Mouse (Mus musculus): ENCODE measurements around the gene Rpain. TPM values are rescaled to one million over a fixed set of nuclear protein-coding genes. Genes with fewer than 3 reads are reported as not detected.

Rpain gene
- polyA plus RNA-seq, 1 experiment from 2014 or later = 75.4 TPM

GRCm38 (mm10) chr11:71007831-71008230 lies 37.8 kb downstream of the Rpain start:
- Histone ChIP-seq H3K27ac (ENCODE audit: low read length) (no peak overlapping the region), H3K4me3 (ENCODE audit: low read depth, low read length) (no peak overlapping the region), H3K9me3 (replicated peaks; ENCODE audit: control insufficient read depth, low read length) (no peaks in the 10 kb centered on the region), H3K4me1 (ENCODE audit: control insufficient read depth, low read depth, low read length) (peaks cover 11% of the 10 kb centered on the region), H3K9ac (ENCODE audit: low read depth, low read length) (no peak overlapping the region), H3K36me3 (ENCODE audit: control insufficient read depth, insufficient read depth) (peaks cover 28% of the 10 kb centered on the region), H3K4me2 (ENCODE audit: low read depth, low read length) (no peak overlapping the region), H3K27me3 (ENCODE audit: control insufficient read depth, insufficient read depth, low read depth, low read length) (no peaks in the 10 kb centered on the region)
- WGBS (ENCODE audit: insufficient replicate concordance) = 76% methylated on average over 7 of the region's 7 CpGs
- ATAC-seq (ENCODE audit: low read depth) = no peak

DNA sequence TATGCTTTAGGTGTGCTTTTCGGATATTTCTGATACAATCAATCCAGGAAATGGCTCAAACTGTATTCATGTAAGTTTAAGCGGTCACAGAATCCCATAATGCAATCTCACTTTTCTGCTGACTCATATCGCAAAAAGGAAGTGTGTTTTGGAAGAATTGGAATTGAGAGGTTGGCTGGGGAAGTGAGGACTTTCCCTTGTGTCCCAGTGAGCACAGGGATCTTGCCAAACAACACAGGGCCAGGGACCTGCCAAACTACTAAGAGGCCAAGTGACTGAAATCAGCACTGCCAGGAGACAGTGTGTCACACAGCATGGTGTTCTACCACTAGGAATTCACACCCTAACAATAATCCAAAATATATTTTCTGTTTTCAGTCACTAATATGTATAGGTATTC lies 38.3 kb downstream of the Rpain start:
- no peak for ATAC-seq (ENCODE audit: low read depth)
- Histone ChIP-seq H3K9me3 (replicated peaks; ENCODE audit: control insufficient read depth, low read length) (no peaks in the 10 kb centered on the region), H3K27ac (ENCODE audit: low read length) (no peak overlapping the region), H3K9ac (ENCODE audit: low read depth, low read length) (no peak overlapping the region), H3K36me3 (ENCODE audit: control insufficient read depth, insufficient read depth) (peaks cover 29% of the 10 kb centered on the region), H3K27me3 (ENCODE audit: control insufficient read depth, insufficient read depth, low read depth, low read length) (no peaks in the 10 kb centered on the region), H3K4me1 (ENCODE audit: control insufficient read depth, low read depth, low read length) (peaks cover 6% of the 10 kb centered on the region), H3K4me3 (ENCODE audit: low read depth, low read length) (no peak overlapping the region), H3K4me2 (ENCODE audit: low read depth, low read length) (no peak overlapping the region)
- 74% methylated on average over 3 of the region's 3 CpGs for WGBS (ENCODE audit: insufficient replicate concordance)

GRCm38 (mm10) chr11:71012743-71013142 lies 42.7 kb downstream of the Rpain start:
- Histone ChIP-seq H3K9me3 (replicated peaks; ENCODE audit: control insufficient read depth, low read length) (no peaks in the 10 kb centered on the region), H3K9ac (ENCODE audit: low read depth, low read length) (no peak overlapping the region), H3K4me3 (ENCODE audit: low read depth, low read length) (no peak overlapping the region), H3K4me1 (ENCODE audit: control insufficient read depth, low read depth, low read length) (peaks cover 12% of the 10 kb centered on the region), H3K27ac (ENCODE audit: low read length) (peak overlapping the region; percentile 73), H3K4me2 (ENCODE audit: low read depth, low read length) (no peak overlapping the region), H3K36me3 (ENCODE audit: control insufficient read depth, insufficient read depth) (peaks cover 34% of the 10 kb centered on the region), H3K27me3 (ENCODE audit: control insufficient read depth, insufficient read depth, low read depth, low read length) (no peaks in the 10 kb centered on the region)
- WGBS (ENCODE audit: insufficient replicate concordance) = 76% methylated on average over 7 of the region's 7 CpGs
- ATAC-seq (ENCODE audit: low read depth) = peak; percentile 96

GRCm38 (mm10) chr11:71017051-71017450 lies 47.0 kb downstream of the Rpain start:
- WGBS (ENCODE audit: insufficient replicate concordance) = 52% methylated on average over 1 of the region's 1 CpGs
- no peak for ATAC-seq (ENCODE audit: low read depth)
- Histone ChIP-seq H3K27me3 (ENCODE audit: control insufficient read depth, insufficient read depth, low read depth, low read length) (no peaks in the 10 kb centered on the region), H3K27ac (ENCODE audit: low read length) (no peak overlapping the region), H3K9ac (ENCODE audit: low read depth, low read length) (no peak overlapping the region), H3K36me3 (ENCODE audit: control insufficient read depth, insufficient read depth) (peaks cover 16% of the 10 kb centered on the region), H3K4me3 (ENCODE audit: low read depth, low read length) (no peak overlapping the region), H3K9me3 (replicated peaks; ENCODE audit: control insufficient read depth, low read length) (no peaks in the 10 kb centered on the region), H3K4me2 (ENCODE audit: low read depth, low read length) (0 out of 2 replicates have a peak overlapping the region, but pooled peaks have one; percentile 20), H3K4me1 (ENCODE audit: control insufficient read depth, low read depth, low read length) (peaks cover 22% of the 10 kb centered on the region)

- ATAC-seq (ENCODE audit: low read depth) = peak; percentile 0; the same call in 1 of the 2 replicates
- peak overlapping the region; percentile 89 for H3K27ac ChIP-seq (ENCODE audit: low read length)
- peaks cover 15% of the 10 kb centered on the region for H3K36me3 ChIP-seq (ENCODE audit: control insufficient read depth, insufficient read depth)
- peaks cover 22% of the 10 kb centered on the region for H3K4me1 ChIP-seq (ENCODE audit: control insufficient read depth, low read depth, low read length)
- H3K9me3 ChIP-seq (replicated peaks; ENCODE audit: control insufficient read depth, low read length) = no peaks in the 10 kb centered on the region
- peak overlapping the region; percentile 97 for H3K9ac ChIP-seq (ENCODE audit: low read depth, low read length)
- H3K27me3 ChIP-seq (ENCODE audit: control insufficient read depth, insufficient read depth, low read depth, low read length) = no peaks in the 10 kb centered on the region
- H3K4me3 ChIP-seq (ENCODE audit: low read depth, low read length) = peak overlapping the region; percentile 100
- WGBS (ENCODE audit: insufficient replicate concordance) = 4% methylated on average over 28 of the region's 28 CpGs
- peak overlapping the region; percentile 84 for H3K4me2 ChIP-seq (ENCODE audit: low read depth, low read length)
These were observed 48.6 kb downstream of the Rpain start for GRCm38 (mm10) chr11:71018416-71019200.

DNA sequence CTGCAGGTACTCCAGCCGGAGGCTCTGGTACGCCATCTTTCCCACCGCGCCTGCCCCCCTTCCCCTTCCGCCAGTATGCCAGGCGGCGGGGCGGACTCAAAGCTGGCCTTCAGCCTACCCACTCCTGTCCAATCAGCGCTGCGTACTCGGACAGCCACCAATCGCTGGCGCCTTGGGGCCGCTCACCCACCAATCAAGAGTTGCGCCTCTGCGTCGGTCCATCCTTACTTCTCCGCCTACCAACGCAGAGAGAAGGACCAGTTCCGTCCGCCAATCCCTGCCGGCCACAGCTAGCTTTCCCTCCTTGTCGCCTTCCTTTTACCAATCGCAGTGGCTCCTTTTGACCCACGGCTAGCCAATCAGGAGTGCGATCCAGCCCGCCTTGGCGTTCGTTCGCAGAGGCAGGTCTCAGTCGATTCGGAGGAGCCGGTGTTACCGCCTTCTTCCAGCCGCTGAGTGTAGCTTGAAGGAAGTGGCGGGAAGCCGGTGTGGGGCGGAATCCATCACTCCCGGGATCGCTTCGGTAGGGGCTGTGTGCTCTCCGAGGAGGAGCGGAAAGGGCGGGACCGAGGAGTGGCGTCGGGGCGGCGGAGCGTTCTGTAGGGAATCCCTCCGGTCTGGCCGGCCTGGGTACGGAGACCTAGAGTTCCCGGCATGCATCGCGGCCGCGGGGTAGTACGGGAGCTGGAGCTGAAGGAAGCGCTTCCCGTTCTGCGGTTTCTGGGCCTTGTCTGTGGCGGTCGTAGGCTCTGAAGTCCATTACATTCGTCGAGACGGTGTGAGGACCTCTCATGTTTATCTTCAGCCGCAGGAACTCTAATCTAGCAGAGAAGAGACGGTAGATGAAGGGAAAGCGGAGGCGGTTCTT lies 49.4 kb downstream of the Rpain start, which contains the start of the genes Mis12 and Derl2:
Mis12 (plus strand) TSS at position 411 of the 868 bp plus-strand sequence.
Derl2 (minus strand) TSS at position 641 of the 868 bp plus-strand sequence.
- peak within 1 kb of the TSS; percentile 100 for H3K4me3 ChIP-seq (ENCODE audit: low read depth, low read length)
- peaks cover 22% of the 10 kb centered on the region for H3K4me1 ChIP-seq (ENCODE audit: control insufficient read depth, low read depth, low read length)
- under 1% methylated on average over 71 of the region's 71 CpGs for WGBS (ENCODE audit: insufficient replicate concordance)
- H3K36me3 ChIP-seq (ENCODE audit: control insufficient read depth, insufficient read depth) = peaks cover 9% of the 10 kb centered on the region
- peak within 1 kb of the TSS; percentile 97 for H3K9ac ChIP-seq (ENCODE audit: low read depth, low read length)
- H3K4me2 ChIP-seq (ENCODE audit: low read depth, low read length) = peak within 1 kb of the TSS; percentile 84
- no peaks in the 10 kb centered on the region for H3K27me3 ChIP-seq (ENCODE audit: control insufficient read depth, insufficient read depth, low read depth, low read length)
- H3K9me3 ChIP-seq (replicated peaks; ENCODE audit: control insufficient read depth, low read length) = no peaks in the 10 kb centered on the region
- peak; percentile 96 for ATAC-seq (ENCODE audit: low read depth)
- peak within 1 kb of the TSS; percentile 93 for H3K27ac ChIP-seq (ENCODE audit: low read length)

Other genes starting within 250 kb of the Rpain start
- 1.3 and 1.6 TPM in 2 replicates for gene Zfp3, start 206.0 kb upstream of the Rpain start, polyA plus RNA-seq (2015; fragmentation: Nextera tagmentation; extraction: Ambion mirVana)
- gene Scimp, start 157.6 kb upstream of the Rpain start, polyA plus RNA-seq (2015; fragmentation: Nextera tagmentation; extraction: Ambion mirVana) = 0.57 and 1.0 TPM in 2 replicates
- gene Rabep1, start 125.4 kb upstream of the Rpain start, polyA plus RNA-seq (2015; fragmentation: Nextera tagmentation; extraction: Ambion mirVana) = 11.6 and 11.8 TPM in 2 replicates
- 52.4 and 53.0 TPM in 2 replicates for gene Nup88, start 240 bp upstream of the Rpain start, polyA plus RNA-seq (2015; fragmentation: Nextera tagmentation; extraction: Ambion mirVana)
- gene C1qbp, start 12.8 kb downstream of the Rpain start, polyA plus RNA-seq (2015; fragmentation: Nextera tagmentation; extraction: Ambion mirVana) = 134 and 151 TPM in 2 replicates
- 5.4 and 7.1 TPM in 2 replicates for gene Dhx33, start 34.2 kb downstream of the Rpain start, polyA plus RNA-seq (2015; fragmentation: Nextera tagmentation; extraction: Ambion mirVana)
- 23.6 and 24.1 TPM in 2 replicates for gene Mis12, start 49.4 kb downstream of the Rpain start, polyA plus RNA-seq (2015; fragmentation: Nextera tagmentation; extraction: Ambion mirVana)
- gene Derl2, start 49.6 kb downstream of the Rpain start, polyA plus RNA-seq (2015; fragmentation: Nextera tagmentation; extraction: Ambion mirVana) = 44.9 and 46.6 TPM in 2 replicates
- gene 6330403K07Rik, start 63.3 kb downstream of the Rpain start, polyA plus RNA-seq (2015; fragmentation: Nextera tagmentation; extraction: Ambion mirVana) = 1.6 and 1.8 TPM in 2 replicates
- 0.18 and 0.32 TPM in 2 replicates for gene Nlrp1a, start 174.5 kb downstream of the Rpain start, polyA plus RNA-seq (2015; fragmentation: Nextera tagmentation; extraction: Ambion mirVana)